Mouse (Mus musculus): ENCODE results near the gene Fbxo30. TPM values are rescaled to one million over a fixed set of nuclear protein-coding genes. Genes with fewer than 3 reads are reported as not detected.
A peak's percentile ranks its signal among the peaks of the same experiment; 100 is the strongest.

Gene Fbxo30
- total and polyA plus RNA-seq, 3 experiments: 3.9 to 27.3 (median 23.7) TPM

GRCm38 (mm10) chr10:11281498-11282305, 572 bp downstream of the Fbxo30 start:
- intact Hi-C loops (cut with DNase I): loop anchor here (2.0 to 5.0 kb wide), 3 partner anchors 61 to 134 kb away; partner anchors contain the start of genes Epm2a and Shprh
- TF ChIP-seq EP300 (IDR thresholded peaks at IDR 0.05; ENCODE audit: insufficient read depth, low read depth, low read length) (no peak), CTCF (IDR thresholded peaks at IDR 0.05) (no peak), POLR2A (IDR thresholded peaks at IDR 0.05; ENCODE audit: insufficient read depth, low read depth, low read length) (no peak)
- under 1% methylated on average over 45 of the region's 68 CpGs for WGBS

GRCm38 (mm10) chr10:11282306-11282631, 1.1 kb downstream of the Fbxo30 start:
- TF ChIP-seq EP300 (IDR thresholded peaks at IDR 0.05; ENCODE audit: insufficient read depth, low read depth, low read length) (no peak), CTCF (IDR thresholded peaks at IDR 0.05) (no peak), POLR2A (IDR thresholded peaks at IDR 0.05; ENCODE audit: insufficient read depth, low read depth, low read length) (no peak)
- DNase-seq: no peak
- intact Hi-C loops (cut with DNase I): loop anchor here (5.0 kb wide), 2 partner anchors 80 to 135 kb away; partner anchors contain the start of gene Shprh
- WGBS: 1% methylated on average over 4 of the region's 4 CpGs
- Histone ChIP-seq H3K79me2 (replicated peaks; ENCODE audit: control insufficient read depth, insufficient read depth, low read length) (peaks cover 3% of the 10 kb centered on the region; the same call in 1 of the 2 replicates), H3K27ac (peak overlapping the region; percentile 100), H3K36me3 (ENCODE audit: control insufficient read depth, insufficient read depth, low read length) (no peaks in the 10 kb centered on the region; the same call in 1 of the 2 replicates), H3K4me3 (peak overlapping the region; percentile 83), H3K27me3 (ENCODE audit: control insufficient read depth, insufficient read depth, low read length) (no peaks in the 10 kb centered on the region), H3K9ac (ENCODE audit: low read depth, low read length) (no peak overlapping the region), H3K4me1 (ENCODE audit: control insufficient read depth, insufficient read depth, low read length) (peaks cover 2% of the 10 kb centered on the region)

More at GRCm38 (mm10) chr10:11281498-11282305, 572 bp downstream of the Fbxo30 start:
- no peaks in the 10 kb centered on the region for H3K27me3 ChIP-seq (ENCODE audit: control insufficient read depth, insufficient read depth, low read length)
- H3K27ac ChIP-seq: peak overlapping the region; percentile 100
- H3K79me2 ChIP-seq (replicated peaks; ENCODE audit: control insufficient read depth, insufficient read depth, low read length): peaks cover 3% of the 10 kb centered on the region; the same call in 1 of the 2 replicates
- no peaks in the 10 kb centered on the region; the same call in 1 of the 2 replicates for H3K36me3 ChIP-seq (ENCODE audit: control insufficient read depth, insufficient read depth, low read length)
- peaks cover 2% of the 10 kb centered on the region for H3K4me1 ChIP-seq (ENCODE audit: control insufficient read depth, insufficient read depth, low read length)
- peak overlapping the region; percentile 83 for H3K4me3 ChIP-seq
- peak in 1 of 2 experiments; percentile 68 for DNase-seq
- peak overlapping the region; percentile 98 for H3K9ac ChIP-seq (ENCODE audit: low read depth, low read length)

- WGBS: 92% methylated on average over 6 of the region's 6 CpGs
- TF ChIP-seq EP300 (IDR thresholded peaks at IDR 0.05; ENCODE audit: insufficient read depth, low read depth, low read length) (no peak), CTCF (IDR thresholded peaks at IDR 0.05) (no peak), POLR2A (IDR thresholded peaks at IDR 0.05; ENCODE audit: insufficient read depth, low read depth, low read length) (no peak)
- DNase-seq: no peak
- Histone ChIP-seq H3K4me1 (ENCODE audit: control insufficient read depth, insufficient read depth, low read length) (peaks cover 2% of the 10 kb centered on the region; the same call in 1 of the 2 replicates), H3K27me3 (ENCODE audit: control insufficient read depth, insufficient read depth, low read length) (no peaks in the 10 kb centered on the region), H3K9ac (ENCODE audit: low read depth, low read length) (no peak overlapping the region), H3K79me2 (replicated peaks; ENCODE audit: control insufficient read depth, insufficient read depth, low read length) (no peaks in the 10 kb centered on the region), H3K4me3 (no peak overlapping the region), H3K27ac (no peak overlapping the region), H3K36me3 (ENCODE audit: control insufficient read depth, insufficient read depth, low read length) (peaks cover 6% of the 10 kb centered on the region)
- intact Hi-C loops (cut with DNase I): no loop called here
Measured at GRCm38 (mm10) chr10:11298418-11298817, 17.3 kb downstream of the Fbxo30 start.

- DNase-seq: no peak
- WGBS: 70% methylated on average over 9 of the region's 9 CpGs
- TF ChIP-seq EP300 (IDR thresholded peaks at IDR 0.05; ENCODE audit: insufficient read depth, low read depth, low read length) (no peak), POLR2A (IDR thresholded peaks at IDR 0.05; ENCODE audit: insufficient read depth, low read depth, low read length) (no peak), CTCF (IDR thresholded peaks at IDR 0.05) (no peak)
- H3K4me1 ChIP-seq (ENCODE audit: control insufficient read depth, insufficient read depth, low read length): peaks cover 2% of the 10 kb centered on the region; the same call in 1 of the 2 replicates
- no peak overlapping the region for H3K9ac ChIP-seq (ENCODE audit: low read depth, low read length)
- H3K79me2 ChIP-seq (replicated peaks; ENCODE audit: control insufficient read depth, insufficient read depth, low read length): no peaks in the 10 kb centered on the region
- no peak overlapping the region for H3K27ac ChIP-seq
- intact Hi-C loops (cut with DNase I): no loop called here
- H3K36me3 ChIP-seq (ENCODE audit: control insufficient read depth, insufficient read depth, low read length): no peaks in the 10 kb centered on the region
- H3K27me3 ChIP-seq (ENCODE audit: control insufficient read depth, insufficient read depth, low read length): no peaks in the 10 kb centered on the region
- no peak overlapping the region for H3K4me3 ChIP-seq
Measured at GRCm38 (mm10) chr10:11305365-11306053, 24.4 kb downstream of the Fbxo30 start.

- H3K36me3 ChIP-seq (ENCODE audit: control insufficient read depth, insufficient read depth, low read length): no peaks in the 10 kb centered on the region
- DNase-seq: peak; percentile 13 to 25
- H3K9ac ChIP-seq (ENCODE audit: low read depth, low read length): no peak overlapping the region
- TF ChIP-seq EP300 (IDR thresholded peaks at IDR 0.05; ENCODE audit: insufficient read depth, low read depth, low read length) (no peak), CTCF (IDR thresholded peaks at IDR 0.05) (no peak), POLR2A (IDR thresholded peaks at IDR 0.05; ENCODE audit: insufficient read depth, low read depth, low read length) (no peak)
- intact Hi-C loops (cut with DNase I): no loop called here
- H3K27ac ChIP-seq: no peak overlapping the region
- 43% methylated on average over 2 of the region's 2 CpGs for WGBS
- peaks cover 2% of the 10 kb centered on the region; the same call in 1 of the 2 replicates for H3K4me1 ChIP-seq (ENCODE audit: control insufficient read depth, insufficient read depth, low read length)
- no peaks in the 10 kb centered on the region for H3K27me3 ChIP-seq (ENCODE audit: control insufficient read depth, insufficient read depth, low read length)
- H3K79me2 ChIP-seq (replicated peaks; ENCODE audit: control insufficient read depth, insufficient read depth, low read length): no peaks in the 10 kb centered on the region
- H3K4me3 ChIP-seq: no peak overlapping the region
Measured at GRCm38 (mm10) chr10:11306054-11306367, 24.9 kb downstream of the Fbxo30 start.
